Mouse (Mus musculus) heart, adult 9 months (tissue): Measurements from ENCODE around the gene Tmem179.

ENCODE experiments used
- DNase-seq, 2 experiments: peaks; one replicate each; pipeline ENCODE4 v3.0.0; 2022; ENCODE audit warnings: low spot score in 2 of 2

Tmem179 gene

GRCm38 (mm10) chr12:112463750-112464444, 52.6 kb downstream of the Tmem179 start:
- no peak for DNase-seq

DNA sequence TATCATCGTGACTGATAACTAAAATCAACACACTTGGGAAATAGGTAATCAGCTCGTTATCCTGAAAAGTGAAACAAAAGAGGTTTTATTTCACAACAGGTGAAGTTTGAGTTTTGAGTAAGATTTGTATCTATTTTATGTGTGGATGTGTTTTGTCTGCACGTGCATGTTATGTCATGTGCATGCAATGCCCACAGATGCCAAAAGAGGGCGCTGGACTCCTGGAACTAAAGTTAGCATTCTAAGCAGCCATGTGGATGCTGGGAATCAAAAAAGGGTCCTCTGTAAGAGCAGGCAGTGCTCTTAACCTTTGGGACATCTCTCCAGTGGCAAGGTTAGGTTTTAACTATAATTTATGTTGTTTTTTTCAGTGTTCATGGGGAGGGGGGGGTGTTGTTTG, 53.3 kb downstream of the Tmem179 start:
- no peak for DNase-seq

DNA sequence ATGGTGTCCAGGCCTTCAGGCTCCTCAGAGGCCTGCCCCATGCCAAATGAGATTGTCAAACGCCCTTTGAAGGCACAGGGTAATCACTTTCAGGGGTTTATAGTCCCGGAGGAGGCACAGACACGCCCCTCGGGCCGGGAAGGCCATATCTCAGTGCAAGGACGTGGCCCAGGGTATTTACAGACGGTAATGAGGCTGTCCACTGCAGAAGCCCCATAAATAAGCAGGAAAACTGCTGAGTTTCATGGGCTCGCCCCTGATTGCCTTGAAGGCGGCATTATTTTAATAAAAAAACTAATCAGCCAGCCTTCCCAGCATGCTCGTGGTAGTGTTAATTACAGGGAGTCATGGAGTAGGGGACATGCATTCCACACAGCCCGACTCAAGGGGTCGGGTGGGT, 54.1 kb downstream of the Tmem179 start:
- DNase-seq, result no peak

DNA sequence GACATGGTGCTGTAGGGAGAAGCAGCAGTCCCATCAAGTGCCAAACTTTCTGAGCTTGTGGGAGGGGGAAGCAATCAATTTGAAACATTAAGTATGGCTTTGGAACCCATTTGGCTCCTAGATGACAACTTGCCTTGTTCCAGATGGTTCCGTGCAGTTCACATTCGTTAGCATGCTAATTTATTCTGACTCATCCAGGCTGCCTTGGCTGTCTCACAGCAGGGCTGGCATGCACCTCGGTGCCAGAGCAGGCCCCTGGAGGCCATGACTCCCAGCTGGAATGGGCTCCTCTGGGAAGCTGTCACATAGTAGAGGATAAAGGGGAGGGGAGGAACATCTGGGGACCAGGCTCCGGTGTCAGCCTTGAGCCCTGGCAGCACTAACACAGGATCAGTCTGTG, 58.7 kb downstream of the Tmem179 start:
- DNase-seq, result no peak

DNA sequence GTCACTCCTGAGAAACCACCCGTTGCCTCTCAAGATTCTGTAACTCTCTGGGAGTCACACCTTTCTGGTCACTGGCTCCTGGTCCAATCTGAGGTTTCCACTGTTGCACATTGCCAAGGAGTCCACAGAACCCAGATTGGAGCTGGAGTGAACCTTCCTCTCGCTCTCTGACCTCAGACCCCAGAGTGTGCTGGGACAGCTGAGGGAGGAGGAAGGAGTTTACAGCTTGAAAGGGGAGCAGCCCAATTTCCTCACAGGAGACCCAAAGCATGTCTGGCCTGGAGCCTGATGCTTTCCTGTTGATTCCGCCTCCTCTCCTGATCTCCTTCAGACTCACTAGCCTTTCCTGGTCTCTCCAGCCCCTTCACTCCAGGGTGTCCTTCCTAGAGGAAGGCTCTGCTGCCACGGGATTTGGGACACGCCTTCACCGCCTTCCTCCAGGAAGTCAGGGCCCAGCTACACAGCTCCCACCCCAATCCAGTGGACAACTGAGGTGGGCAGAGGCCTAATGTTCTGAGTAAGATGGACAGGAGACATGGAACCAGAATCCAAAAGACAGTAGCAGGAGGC, 60.3 kb downstream of the Tmem179 start:
- peak; percentile 27 to 68 for DNase-seq

DNA sequence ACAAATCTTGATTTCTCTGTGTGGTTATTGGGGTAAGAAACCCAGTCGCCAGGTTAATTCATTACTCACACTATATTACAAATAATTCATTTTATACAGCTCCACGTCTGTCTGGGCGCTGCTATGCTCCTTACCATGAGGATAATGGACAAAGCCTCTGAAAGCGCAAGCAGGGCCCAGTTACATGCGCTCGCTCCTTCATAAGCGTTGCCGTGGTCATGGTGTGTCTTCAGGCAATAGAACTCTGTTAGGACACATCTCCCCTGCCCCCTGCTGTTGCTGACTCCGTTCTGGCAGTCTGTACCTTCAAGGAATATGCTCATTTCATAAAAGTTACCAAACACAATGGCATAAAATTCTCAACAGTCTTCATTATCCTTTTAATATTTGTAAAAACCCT, 64.7 kb downstream of the Tmem179 start:
- no peak for DNase-seq

GRCm38 (mm10) chr12:112451381-112451780, 65.2 kb downstream of the Tmem179 start:
- no peak for DNase-seq

DNA sequence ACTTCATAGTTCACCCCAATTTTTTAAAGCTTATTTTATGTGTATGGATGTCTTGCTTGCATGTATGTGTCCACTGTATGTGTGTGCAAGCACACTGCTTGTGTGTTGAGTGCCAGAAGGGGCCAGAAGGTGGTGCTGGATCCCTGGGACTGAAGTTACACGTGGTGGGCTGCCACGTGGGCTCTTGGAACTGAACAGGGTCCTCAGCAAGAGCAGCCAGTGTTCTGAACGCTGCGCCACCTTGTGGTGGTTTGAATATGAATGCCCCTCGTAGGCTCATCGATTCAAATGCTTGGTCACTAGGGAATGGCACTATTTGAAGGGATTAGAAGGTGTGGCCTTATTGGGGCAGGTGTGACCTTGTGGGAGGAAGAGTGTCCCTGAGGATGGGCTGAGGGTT, 65.7 kb downstream of the Tmem179 start:
- no peak for DNase-seq
